Mouse (Mus musculus) erythroblast, embryonic 14.5 days (primary cell): ENCODE data around the gene Tpgs1.

ENCODE experiments used
- GATA1 ChIP-seq: IDR thresholded peaks from 2 replicates; pipeline ENCODE4 v1.6.1; 2012; ENCODE audit warnings: low read length, inconsistent platforms, mixed read lengths
- TAL1 ChIP-seq: IDR thresholded peaks from 3 replicates; pipeline ENCODE4 v1.6.1; 2012; ENCODE audit warnings: low read length, inconsistent platforms, mixed read lengths

GRCm38 (mm10) chr10:79649070-79649751 is 20.0 kb upstream of the Tpgs1 start:
- no peak for TF ChIP-seq GATA1
- TF ChIP-seq TAL1 = no peak
